ENCODE assay signal across 19 mouse cellular contexts in the genomic region with DNA sequence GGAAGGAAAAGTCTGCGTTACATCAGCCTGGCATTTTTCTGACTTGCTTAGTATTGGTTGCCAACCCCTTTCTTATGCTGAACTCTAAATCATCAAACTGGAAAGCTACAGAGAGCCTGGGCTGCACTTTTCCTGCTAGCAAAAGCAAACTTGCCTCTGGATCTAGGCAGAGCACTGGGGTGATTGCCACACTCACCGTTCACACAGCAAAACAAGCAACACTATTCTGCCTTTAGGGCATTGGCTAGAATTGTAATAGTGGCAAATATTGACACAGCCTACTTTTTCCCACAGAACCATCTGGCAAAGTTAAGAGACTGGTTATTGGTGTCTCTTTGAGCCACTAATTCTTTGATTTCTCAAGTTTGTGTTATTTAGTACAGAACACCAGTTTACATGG.
"Had no signal": no experiment of that assay in that cellular context is flagged by ENCODE, and none has a peak within 500 bp of the region (broad histone marks: within the 10 kb centered on the region; RNA-seq: fewer than 3 reads in every experiment).

No protein-coding gene starts in this region.

- H3K9me3 ChIP-seq: limb, embryonic 10.5 days; limb, embryonic 13.5 days; megakaryocyte, embryonic 14.5 days; midbrain, embryonic 10.5 days; midbrain, embryonic 13.5 days; neural tube, embryonic 13.5 days had no signal

- H3K4me3 ChIP-seq: limb, embryonic 10.5 days; limb, embryonic 13.5 days; megakaryocyte, embryonic 14.5 days; midbrain, embryonic 10.5 days; midbrain, embryonic 13.5 days; myocyte; neural tube, embryonic 13.5 days had no signal

- H3K4me2 ChIP-seq: limb, embryonic 13.5 days; midbrain, embryonic 13.5 days; neural tube, embryonic 13.5 days had no signal

- H3K27ac ChIP-seq: limb, embryonic 10.5 days; limb, embryonic 13.5 days; liver, embryonic 14.5 days; midbrain, embryonic 10.5 days; midbrain, embryonic 13.5 days; neural tube, embryonic 13.5 days had no signal

- H3K27me3 ChIP-seq: limb, embryonic 13.5 days; megakaryocyte, embryonic 14.5 days; midbrain, embryonic 13.5 days; neural tube, embryonic 13.5 days had no signal

- H3K9ac ChIP-seq: limb, embryonic 13.5 days; liver, embryonic 14.5 days; midbrain, embryonic 13.5 days; neural tube, embryonic 13.5 days had no signal

- DNase-seq: kidney, adult 18-20 months; kidney, adult 9 months; kidney, postnatal 14 days; lung, adult 2 months; right cerebral cortex, adult 18-20 months; right cerebral cortex, postnatal 14 days; right cerebral cortex, postnatal 4 days; thymus, adult 18-20 months; thymus, postnatal 36 days had no signal

- ATAC-seq: inflammation-experienced regulatory T-cells, adult 6 months; midbrain, embryonic 13.5 days; midbrain, embryonic 16.5 days had no signal

- H3K36me3 ChIP-seq: limb, embryonic 10.5 days; limb, embryonic 13.5 days; midbrain, embryonic 10.5 days; midbrain, embryonic 13.5 days; neural tube, embryonic 13.5 days had no signal

- H3K4me1 ChIP-seq: limb, embryonic 10.5 days; limb, embryonic 13.5 days; megakaryocyte, embryonic 14.5 days; midbrain, embryonic 10.5 days; midbrain, embryonic 13.5 days; neural tube, embryonic 13.5 days had no signal
